7 mouse cellular contexts compared by ENCODE assay signal in genomic region chr13:17804909-17805613, GRCm38 (mm10). TPM values are rescaled to one million over a fixed set of nuclear protein-coding genes. Genes with fewer than 3 reads are reported as not detected.
DNase-seq lines count a peak whose midpoint lies in the region; ATAC-seq lines count a peak whose summit lies in the region.

TSS of gene Cdk13 (minus strand) at chr13:17805097.

- H3K4me1 ChIP-seq in embryonic facial prominence, embryonic 12.5 days = peaks cover 6% of the 10 kb centered on the region; the same call in 1 of the 2 replicates
- peaks cover 3% of the 10 kb centered on the region; the same call in 1 of the 2 replicates for H3K4me1 ChIP-seq in limb, embryonic 11.5 days (ENCODE audit: control insufficient read depth, insufficient read depth, low read length)
- peaks cover 24% of the 10 kb centered on the region for H3K4me1 ChIP-seq in midbrain, embryonic 14.5 days (ENCODE audit: control insufficient read depth, insufficient read depth, low read length)

- ATAC-seq in embryonic facial prominence, embryonic 12.5 days (ENCODE audit: insufficient number of reproducible peaks, insufficient read depth, low FRiP score, low TSS enrichment) = peak; percentile 96
- ATAC-seq in limb, embryonic 11.5 days (ENCODE audit: insufficient number of reproducible peaks, low FRiP score, low TSS enrichment, low read depth) = peak; percentile 97
- ATAC-seq in midbrain, embryonic 14.5 days (ENCODE audit: low FRiP score, low TSS enrichment) = peak; percentile 97

- H3K9ac ChIP-seq in embryonic facial prominence, embryonic 12.5 days = peak within 1 kb of the TSS; percentile 91
- peak within 1 kb of the TSS; percentile 95 for H3K9ac ChIP-seq in limb, embryonic 11.5 days (ENCODE audit: low read length)
- H3K9ac ChIP-seq in midbrain, embryonic 14.5 days (replicated peaks; ENCODE audit: low read length) = peak within 1 kb of the TSS; percentile 94

- H3K4me2 ChIP-seq in embryonic facial prominence, embryonic 12.5 days (replicated peaks) = peak within 1 kb of the TSS; percentile 87
- peak within 1 kb of the TSS; percentile 85 for H3K4me2 ChIP-seq in limb, embryonic 11.5 days (ENCODE audit: low read depth, severe bottlenecking)
- H3K4me2 ChIP-seq in midbrain, embryonic 14.5 days (ENCODE audit: low read length) = peak within 1 kb of the TSS; percentile 95

- peak within 1 kb of the TSS; percentile 97 for H3K27ac ChIP-seq in embryonic facial prominence, embryonic 12.5 days
- peak within 1 kb of the TSS; percentile 94 for H3K27ac ChIP-seq in limb, embryonic 11.5 days (replicated peaks; ENCODE audit: low read depth, low read length)
- H3K27ac ChIP-seq in midbrain, embryonic 14.5 days (replicated peaks; ENCODE audit: low read depth, low read length) = peak within 1 kb of the TSS; percentile 96

- under 1% methylated on average over 110 of the region's 110 CpGs for WGBS in embryonic facial prominence, embryonic 12.5 days
- under 1% methylated on average over 90 of the region's 110 CpGs for WGBS in limb, embryonic 11.5 days
- under 1% methylated on average over 99 of the region's 110 CpGs for WGBS in midbrain, embryonic 14.5 days

- H3K27me3 ChIP-seq in embryonic facial prominence, embryonic 12.5 days = no peaks in the 10 kb centered on the region
- no peaks in the 10 kb centered on the region for H3K27me3 ChIP-seq in limb, embryonic 11.5 days (ENCODE audit: control insufficient read depth, insufficient read depth, low read length)
- H3K27me3 ChIP-seq in midbrain, embryonic 14.5 days (ENCODE audit: control insufficient read depth, insufficient read depth, low read length) = no peaks in the 10 kb centered on the region

- DNase-seq in adrenal gland, postnatal 25 days = peak; percentile 99
- peak; percentile 100 for DNase-seq in heart, adult 11 months
- peak; percentile 99 for DNase-seq in kidney, adult 18-20 months
- DNase-seq in limb, embryonic 11.5 days (ENCODE audit: low spot score) = peak; percentile 99
- DNase-seq in midbrain, embryonic 14.5 days = peak; percentile 100
- peak; percentile 98 to 99 for DNase-seq in spleen, adult 18-20 months

- H3K9me3 ChIP-seq in embryonic facial prominence, embryonic 12.5 days = no peaks in the 10 kb centered on the region
- H3K9me3 ChIP-seq in limb, embryonic 11.5 days (ENCODE audit: control insufficient read depth, low read length) = 0 out of 2 replicates have a peak, but pooled peaks cover 2% of the 10 kb centered on the region
- H3K9me3 ChIP-seq in midbrain, embryonic 14.5 days (ENCODE audit: control insufficient read depth, low read length) = no peaks in the 10 kb centered on the region

- H3K4me3 ChIP-seq in embryonic facial prominence, embryonic 12.5 days = peak within 1 kb of the TSS; percentile 100
- H3K4me3 ChIP-seq in limb, embryonic 11.5 days (ENCODE audit: low read depth, low read length) = peak within 1 kb of the TSS; percentile 97
- H3K4me3 ChIP-seq in midbrain, embryonic 14.5 days (replicated peaks; ENCODE audit: low read depth, low read length) = peak within 1 kb of the TSS; percentile 98

- no peaks in the 10 kb centered on the region for H3K36me3 ChIP-seq in embryonic facial prominence, embryonic 12.5 days
- no peaks in the 10 kb centered on the region for H3K36me3 ChIP-seq in limb, embryonic 11.5 days (ENCODE audit: control insufficient read depth, insufficient read depth, low read length)
- H3K36me3 ChIP-seq in midbrain, embryonic 14.5 days (ENCODE audit: control insufficient read depth, insufficient read depth, low read length) = no peaks in the 10 kb centered on the region

RNA-seq across cellular contexts. Expression of gene Cdk13, which starts in this region (rescaled TPM):
- total RNA-seq in adrenal gland, postnatal 25 days (2021) = 61.1 and 70.2 TPM in 2 replicates
- polyA plus RNA-seq in embryonic facial prominence, embryonic 12.5 days (2016; fragmentation: Nextera tagmentation; extraction: Ambion mirVana) = 26.5 and 28.8 TPM in 2 replicates
- 18.1 and 20.4 TPM in 2 replicates for polyA plus RNA-seq in limb, embryonic 11.5 days (2014; fragmentation: Nextera tagmentation; extraction: Ambion mirVana)
- polyA plus RNA-seq in midbrain, embryonic 14.5 days (2014; fragmentation: Nextera tagmentation; extraction: Ambion mirVana) = 21.0 and 21.1 TPM in 2 replicates

Comparison
In these comparisons a context has a peak if more than half of its experiments do, and no peak if none do; other contexts are left out.
1. Peak in every context shown above with its lines: DNase-seq, ATAC-seq, H3K4me3 ChIP-seq and H3K27ac ChIP-seq.